Mouse (Mus musculus) monocyte, adult 5-6 weeks (primary cell): ENCODE results near the gene Mettl9. TPM values are rescaled to one million over a fixed set of nuclear protein-coding genes. Genes with fewer than 3 reads are reported as not detected.
A peak's percentile ranks its signal among the peaks of the same experiment; 100 is the strongest.

Source experiments
- ATAC-seq: fragments of 153-309, 156-312 bp; replicated peaks from 2 replicates; pipeline ENCODE4 v1.8.0; 2017; ENCODE audit warnings: mild to moderate bottlenecking; ENCODE audit not compliant: low TSS enrichment, insufficient number of reproducible peaks, severe bottlenecking, poor library complexity, low FRiP score
- total RNA-seq: library from RNA; stranded (forward); fragments of 200-1000, 200-491, 200-594 nt; gene quantifications from 3 replicates; pipeline ENCODE4 v1.2.3, GENCODE M21; 2017

Mettl9 gene
- total RNA-seq, 1 experiment from 2014 or later: 45.0 TPM

DNA sequence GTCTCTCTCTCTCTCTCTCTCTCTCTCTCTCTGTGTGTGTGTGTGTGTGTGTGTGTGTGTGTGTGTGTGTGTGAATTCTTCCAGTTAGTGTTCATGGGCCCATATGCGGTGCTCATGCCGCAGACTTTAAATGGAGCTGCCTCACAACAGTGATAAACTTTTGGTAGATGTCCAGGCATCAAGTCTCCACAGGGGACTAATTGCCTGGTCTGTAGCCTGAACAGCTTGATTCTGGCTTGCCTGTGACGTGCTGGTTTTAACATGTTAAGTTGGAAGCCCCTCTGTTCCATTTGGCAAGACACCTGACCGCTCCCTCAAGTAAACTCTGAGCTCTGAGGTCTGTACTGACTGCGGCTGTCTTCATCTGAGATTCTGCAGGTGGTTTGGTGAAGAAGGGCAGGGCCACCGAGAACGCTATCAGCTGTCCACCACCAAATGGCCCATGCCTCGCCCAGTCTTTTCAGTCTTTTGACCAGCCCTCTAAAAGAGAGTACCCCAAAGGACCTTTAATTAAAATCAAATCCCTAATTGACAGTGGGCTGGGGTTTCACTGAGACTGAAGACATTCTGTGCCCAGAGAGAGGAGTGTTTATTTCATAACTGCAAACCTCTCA, 50.7 kb downstream of the Mettl9 start:
- no peak for ATAC-seq

- no peak for ATAC-seq
Measured at GRCm38 (mm10) chr7:121085500-121085899, 51.3 kb downstream of the Mettl9 start.

DNA sequence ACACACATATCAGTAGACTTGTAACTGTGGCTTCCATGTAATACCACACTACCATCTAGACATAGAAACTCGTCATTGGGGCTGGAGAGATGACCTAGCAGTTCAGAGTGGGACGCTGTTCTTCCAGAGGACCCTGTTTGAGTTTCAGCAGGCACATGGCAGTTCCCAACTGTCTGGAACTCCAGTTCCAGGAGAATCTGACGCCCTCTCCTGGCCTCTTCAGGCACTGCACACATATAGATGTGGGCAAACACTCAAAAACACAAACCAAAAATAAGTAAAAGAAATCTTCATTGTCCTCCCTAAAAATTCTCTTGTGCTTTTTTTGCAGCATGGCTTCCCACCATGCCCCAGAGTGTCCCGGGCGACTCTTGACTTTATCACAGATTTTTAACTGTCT, 54.5 kb downstream of the Mettl9 start:
- ATAC-seq: no peak

DNA sequence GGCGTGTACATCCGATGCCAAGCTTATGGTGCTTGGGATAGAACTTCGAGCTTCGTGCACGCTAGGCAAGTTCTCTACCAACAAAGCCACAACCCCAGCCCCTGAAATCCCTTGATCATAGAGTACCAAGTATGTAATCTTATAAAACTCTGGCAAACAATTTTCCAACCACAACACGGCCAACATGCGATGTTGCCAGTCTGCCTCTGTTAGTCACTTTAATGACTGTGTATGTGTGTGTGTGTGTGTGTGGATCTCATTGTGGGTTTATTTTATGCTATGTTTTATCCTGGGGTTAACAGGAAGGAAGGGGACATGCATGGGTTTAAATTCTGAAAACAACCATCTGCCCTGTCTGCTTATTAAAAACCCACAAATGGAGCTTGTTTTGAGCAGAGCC, 56.5 kb downstream of the Mettl9 start:
- ATAC-seq: no peak

GRCm38 (mm10) chr7:121093026-121093425, 58.8 kb downstream of the Mettl9 start:
- no peak for ATAC-seq

GRCm38 (mm10) chr7:121098614-121099389, 64.6 kb downstream of the Mettl9 start:
- ATAC-seq: no peak

DNA sequence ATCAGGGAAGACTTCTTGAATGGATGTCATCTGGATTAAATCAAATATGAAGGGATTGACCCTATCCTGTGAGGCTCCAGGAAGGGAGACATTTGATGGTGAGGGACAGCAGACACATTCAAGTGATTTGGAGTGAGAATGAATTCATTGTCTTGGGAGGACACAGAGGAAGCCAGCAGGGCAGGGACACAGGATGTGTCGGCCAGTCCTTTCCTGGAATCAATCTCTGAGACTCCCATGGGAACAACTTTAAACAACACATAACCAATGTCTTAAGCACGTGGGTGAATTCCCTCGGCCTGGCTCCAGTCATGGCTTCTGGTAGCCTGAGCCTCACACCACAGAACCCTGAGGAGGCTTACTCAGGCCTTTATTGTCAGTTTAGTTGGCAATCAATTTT, 73.6 kb downstream of the Mettl9 start:
- ATAC-seq: no peak

- no peak for ATAC-seq
Measured at GRCm38 (mm10) chr7:121111321-121111720, 77.1 kb downstream of the Mettl9 start.

- ATAC-seq: no peak
Measured at GRCm38 (mm10) chr7:121111762-121112161, 77.5 kb downstream of the Mettl9 start.

DNA sequence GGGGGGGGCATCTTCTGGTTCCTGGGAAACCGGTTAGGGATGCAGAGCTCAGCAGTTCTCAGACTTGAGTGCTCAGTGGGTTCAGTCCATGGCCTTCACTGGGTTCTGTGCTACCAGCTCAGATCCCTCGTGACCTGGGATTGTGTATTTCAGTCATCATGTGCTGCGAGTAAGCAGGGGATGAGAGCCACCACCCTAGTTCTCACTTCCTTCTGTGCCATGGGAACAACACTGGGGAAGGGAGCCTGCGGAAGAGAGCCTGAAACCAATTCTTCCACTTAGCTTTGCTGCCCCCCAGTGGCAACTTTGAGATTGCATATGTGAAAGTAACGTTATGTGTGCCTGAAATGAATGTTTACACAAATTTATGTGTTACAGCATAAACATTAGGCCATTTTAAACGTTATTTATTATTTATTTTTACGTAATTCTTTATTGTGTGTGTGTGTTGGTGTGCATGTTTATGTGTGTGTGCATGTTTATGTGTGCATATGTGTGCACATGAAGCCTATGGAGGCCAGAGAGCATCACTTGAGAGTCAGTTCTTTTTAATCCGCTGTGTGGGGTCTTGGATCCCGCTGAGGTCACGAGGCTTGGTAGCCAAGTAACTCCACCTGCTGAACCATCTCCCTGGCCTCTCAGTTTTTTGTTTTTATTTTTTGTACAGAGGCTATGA, 86.0 kb downstream of the Mettl9 start:
- ATAC-seq: peak; percentile 89

Other genes with a start within 250 kb of the Mettl9 start
- not detected in 3 replicates for gene Gm5737, start 222.1 kb upstream of the Mettl9 start, total RNA-seq
- gene Eef2k, start 191.6 kb upstream of the Mettl9 start, total RNA-seq: 33.4 to 56.9 TPM (median 45.7 TPM) in 3 replicates
- gene Polr3e, start 116.7 kb upstream of the Mettl9 start, total RNA-seq: 12.7 to 15.4 TPM (median 14.8 TPM) in 3 replicates
- 5.9 to 17.3 TPM (median 17.3 TPM) in 3 replicates for gene Cdr2, start 52.1 kb upstream of the Mettl9 start, total RNA-seq
- not detected in 3 replicates for gene Mfsd13b, start 51.9 kb upstream of the Mettl9 start, total RNA-seq
- 245 to 446 TPM (median 387 TPM) in 3 replicates for gene Igsf6, start 40.1 kb downstream of the Mettl9 start, total RNA-seq
- gene Otoa, start 47.2 kb downstream of the Mettl9 start, total RNA-seq: 0.29 TPM in 1 of 3 replicates, not detected in the others